Mouse (Mus musculus): ENCODE results near the gene Pck2. TPM values are rescaled to one million over a fixed set of nuclear protein-coding genes. Genes with fewer than 3 reads are reported as not detected.

Pck2 gene
- polyA plus RNA-seq, 1 experiment from 2014 or later = 16.5 TPM

DNA sequence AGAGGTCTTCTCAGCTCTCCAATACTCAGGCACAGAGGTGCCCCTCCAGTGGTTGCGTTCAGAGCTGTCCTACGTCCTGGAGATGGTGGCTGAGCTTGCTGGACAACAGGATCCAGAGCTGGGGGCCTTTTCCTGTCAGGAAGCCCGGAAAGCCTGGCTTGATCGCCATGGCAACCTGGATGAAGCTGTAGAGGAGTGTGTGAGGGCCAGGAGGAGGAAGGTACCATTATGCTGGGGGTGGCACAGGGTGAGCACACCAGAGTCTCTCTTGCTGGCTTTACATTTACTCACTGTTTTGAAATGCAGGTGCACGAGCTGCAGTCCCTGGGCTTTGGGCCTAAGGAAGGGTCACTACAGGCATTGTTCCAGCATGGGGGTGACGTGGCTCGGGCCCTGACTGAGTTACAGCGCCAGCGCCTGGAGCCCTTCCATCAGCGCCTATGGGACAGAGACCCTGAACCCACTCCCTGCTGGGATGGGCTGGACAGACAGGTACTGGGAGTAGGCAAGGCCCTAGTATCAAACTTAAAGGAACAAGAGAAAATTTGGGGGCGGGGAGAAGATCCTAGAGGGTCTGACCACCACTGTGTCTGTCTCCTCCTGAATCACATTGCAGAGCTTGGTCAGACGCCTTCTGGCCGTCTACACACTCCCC, 56.1 kb downstream of the Pck2 start:
- Histone ChIP-seq H3K4me1 (peaks cover 25% of the 10 kb centered on the region), H3K9me3 (replicated peaks) (no peaks in the 10 kb centered on the region), H3K36me3 (peaks cover 78% of the 10 kb centered on the region), H3K4me3 (no peak overlapping the region), H3K27ac (replicated peaks) (no peak overlapping the region), H3K27me3 (ENCODE audit: low read depth, poor library complexity, severe bottlenecking) (no peaks in the 10 kb centered on the region)
- DNase-seq (ENCODE audit: low spot score) = peak; percentile 29
- 74% methylated on average over 13 of the region's 13 CpGs for WGBS

DNA sequence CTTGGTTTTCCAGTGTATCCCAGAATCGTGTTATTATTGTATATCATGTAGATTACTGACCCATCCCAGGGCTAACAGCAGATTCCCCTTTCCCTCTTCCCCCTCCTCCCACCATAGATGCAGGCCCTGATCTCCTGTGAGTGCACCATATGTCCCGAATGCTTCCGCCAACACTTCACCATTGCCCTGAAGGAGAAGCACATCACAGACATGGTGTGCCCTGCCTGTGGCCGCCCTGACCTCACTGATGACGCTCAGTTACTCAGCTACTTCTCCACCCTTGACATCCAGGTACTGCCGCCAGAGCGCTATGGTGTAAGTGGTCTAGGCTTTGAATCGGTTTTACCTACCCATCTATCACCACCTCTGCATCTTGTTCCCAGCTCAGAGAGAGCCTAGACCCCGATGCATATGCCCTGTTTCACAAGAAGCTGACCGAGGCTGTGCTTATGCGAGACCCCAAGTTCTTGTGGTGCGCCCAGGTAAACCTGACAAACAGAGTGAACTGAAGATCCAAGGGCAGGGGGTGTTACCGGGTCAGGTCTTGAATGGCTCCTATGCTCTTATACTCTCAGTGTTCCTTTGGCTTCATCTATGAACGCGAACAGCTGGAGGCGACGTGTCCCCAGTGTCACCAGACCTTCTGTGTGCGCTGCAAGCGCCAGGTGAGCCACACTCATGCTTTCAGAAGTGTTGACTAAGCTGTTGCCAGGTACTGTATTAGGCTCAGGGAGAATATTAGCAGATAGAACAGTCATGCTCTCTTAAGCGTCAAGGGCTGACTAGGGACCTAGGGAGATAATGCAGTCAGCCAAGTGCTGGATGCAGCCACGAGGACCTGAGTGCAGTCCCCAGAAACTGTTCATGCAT, 58.7 kb downstream of the Pck2 start:
- Histone ChIP-seq H3K27ac (replicated peaks) (no peak overlapping the region), H3K4me3 (no peak overlapping the region), H3K4me1 (peaks cover 14% of the 10 kb centered on the region), H3K9me3 (replicated peaks) (no peaks in the 10 kb centered on the region), H3K36me3 (peaks cover 99% of the 10 kb centered on the region), H3K27me3 (ENCODE audit: low read depth, poor library complexity, severe bottlenecking) (no peaks in the 10 kb centered on the region)
- no peak for DNase-seq (ENCODE audit: low spot score)
- WGBS = 94% methylated on average over 21 of the region's 21 CpGs

Other genes with a start within 250 kb of the Pck2 start
- gene Dhrs4, start 61.5 kb upstream of the Pck2 start, polyA plus RNA-seq (2016; fragmentation: Nextera tagmentation; extraction: Ambion mirVana) = 60.9 and 64.5 TPM in 2 replicates
- 5.2 and 6.6 TPM in 2 replicates for gene Carmil3, start 49.6 kb upstream of the Pck2 start, polyA plus RNA-seq (2016; fragmentation: Nextera tagmentation; extraction: Ambion mirVana)
- gene Cpne6, start 29.8 kb upstream of the Pck2 start, polyA plus RNA-seq (2016; fragmentation: Nextera tagmentation; extraction: Ambion mirVana) = 0.36 and 0.48 TPM in 2 replicates
- not detected in 2 replicates for gene Nrl, start 15.3 kb upstream of the Pck2 start, polyA plus RNA-seq (2016; fragmentation: Nextera tagmentation; extraction: Ambion mirVana)
- 78.5 and 90.8 TPM in 2 replicates for gene Dcaf11, start 19.7 kb downstream of the Pck2 start, polyA plus RNA-seq (2016; fragmentation: Nextera tagmentation; extraction: Ambion mirVana)
- gene A730061H03Rik, start 20.1 kb downstream of the Pck2 start, polyA plus RNA-seq (2016; fragmentation: Nextera tagmentation; extraction: Ambion mirVana) = 0.30 TPM in 1 of 2 replicates, not detected in the other
- 0.14 and 0.25 TPM in 2 replicates for gene Fitm1, start 35.4 kb downstream of the Pck2 start, polyA plus RNA-seq (2016; fragmentation: Nextera tagmentation; extraction: Ambion mirVana)
- 88.7 and 97.9 TPM in 2 replicates for gene Psme1, start 37.9 kb downstream of the Pck2 start, polyA plus RNA-seq (2016; fragmentation: Nextera tagmentation; extraction: Ambion mirVana)
- 7.9 and 8.0 TPM in 2 replicates for gene Emc9, start 45.0 kb downstream of the Pck2 start, polyA plus RNA-seq (2016; fragmentation: Nextera tagmentation; extraction: Ambion mirVana)
- 171 and 184 TPM in 2 replicates for gene Psme2, start 50.8 kb downstream of the Pck2 start, polyA plus RNA-seq (2016; fragmentation: Nextera tagmentation; extraction: Ambion mirVana)
- gene Rnf31, start 51.4 kb downstream of the Pck2 start, polyA plus RNA-seq (2016; fragmentation: Nextera tagmentation; extraction: Ambion mirVana) = 15.4 and 21.0 TPM in 2 replicates
- 6.5 and 6.9 TPM in 2 replicates for gene Irf9, start 63.3 kb downstream of the Pck2 start, polyA plus RNA-seq (2016; fragmentation: Nextera tagmentation; extraction: Ambion mirVana)
- 4.1 and 5.5 TPM in 2 replicates for gene Rec8, start 77.8 kb downstream of the Pck2 start, polyA plus RNA-seq (2016; fragmentation: Nextera tagmentation; extraction: Ambion mirVana)
- gene Ipo4, start 95.7 kb downstream of the Pck2 start, polyA plus RNA-seq (2016; fragmentation: Nextera tagmentation; extraction: Ambion mirVana) = 94.1 and 100 TPM in 2 replicates
- 1.1 and 1.2 TPM in 2 replicates for gene Gm49378, start 97.6 kb downstream of the Pck2 start, polyA plus RNA-seq (2016; fragmentation: Nextera tagmentation; extraction: Ambion mirVana)
- 74.7 and 77.1 TPM in 2 replicates for gene Tm9sf1, start 103.5 kb downstream of the Pck2 start, polyA plus RNA-seq (2016; fragmentation: Nextera tagmentation; extraction: Ambion mirVana)
- gene Tssk4, start 109.9 kb downstream of the Pck2 start, polyA plus RNA-seq (2016; fragmentation: Nextera tagmentation; extraction: Ambion mirVana) = 0.75 and 0.79 TPM in 2 replicates
- 65.3 and 72.9 TPM in 2 replicates for gene Mdp1, start 120.2 kb downstream of the Pck2 start, polyA plus RNA-seq (2016; fragmentation: Nextera tagmentation; extraction: Ambion mirVana)
- gene Gmpr2, start 131.7 kb downstream of the Pck2 start, polyA plus RNA-seq (2016; fragmentation: Nextera tagmentation; extraction: Ambion mirVana) = 63.5 and 65.0 TPM in 2 replicates
- 610 and 632 TPM in 2 replicates for gene Nedd8, start 131.9 kb downstream of the Pck2 start, polyA plus RNA-seq (2016; fragmentation: Nextera tagmentation; extraction: Ambion mirVana)
- 70.5 and 74.5 TPM in 2 replicates for gene Tinf2, start 141.6 kb downstream of the Pck2 start, polyA plus RNA-seq (2016; fragmentation: Nextera tagmentation; extraction: Ambion mirVana)
- gene Tgm1, start 173.7 kb downstream of the Pck2 start, polyA plus RNA-seq (2016; fragmentation: Nextera tagmentation; extraction: Ambion mirVana) = 0.27 and 0.42 TPM in 2 replicates
- gene Rabggta, start 182.0 kb downstream of the Pck2 start, polyA plus RNA-seq (2016; fragmentation: Nextera tagmentation; extraction: Ambion mirVana) = 30.1 and 34.4 TPM in 2 replicates
- 67.6 and 71.2 TPM in 2 replicates for gene Dhrs1, start 205.4 kb downstream of the Pck2 start, polyA plus RNA-seq (2016; fragmentation: Nextera tagmentation; extraction: Ambion mirVana)
- gene Nop9, start 205.4 kb downstream of the Pck2 start, polyA plus RNA-seq (2016; fragmentation: Nextera tagmentation; extraction: Ambion mirVana) = 50.6 and 60.8 TPM in 2 replicates
- 0.22 and 0.23 TPM in 2 replicates for gene Cideb, start 218.2 kb downstream of the Pck2 start, polyA plus RNA-seq (2016; fragmentation: Nextera tagmentation; extraction: Ambion mirVana)
- gene Ltb4r2, start 221.2 kb downstream of the Pck2 start, polyA plus RNA-seq (2016; fragmentation: Nextera tagmentation; extraction: Ambion mirVana) = 0.06 and 0.22 TPM in 2 replicates
- 0.25 and 0.30 TPM in 2 replicates for gene Ltb4r1, start 225.7 kb downstream of the Pck2 start, polyA plus RNA-seq (2016; fragmentation: Nextera tagmentation; extraction: Ambion mirVana)
- gene Adcy4, start 243.8 kb downstream of the Pck2 start, polyA plus RNA-seq (2016; fragmentation: Nextera tagmentation; extraction: Ambion mirVana) = 5.4 and 6.5 TPM in 2 replicates
- 6.9 and 7.1 TPM in 2 replicates for gene Ripk3, start 248.6 kb downstream of the Pck2 start, polyA plus RNA-seq (2016; fragmentation: Nextera tagmentation; extraction: Ambion mirVana)